Mouse (Mus musculus) embryonic facial prominence, embryonic 14.5 days (tissue): ENCODE data around the gene Epb41l3. TPM values are rescaled to one million over a fixed set of nuclear protein-coding genes. Genes with fewer than 3 reads are reported as not detected.
A peak's percentile ranks its signal among the peaks of the same experiment; 100 is the strongest.

Experiments
- ATAC-seq: fragments of 200-750 bp; cut with Nextera tagmentation; 2 replicates; pipeline ENCODE4 v1.8.0; 2017; ENCODE audit warnings: low read depth, moderate number of reproducible peaks, moderate TSS enrichment
- DNase-seq: peaks from one replicate; pipeline ENCODE4 v3.0.0-alpha.2; 2015; ENCODE audit warnings: low spot score
- H3K27ac ChIP-seq: fragments of 300-500 bp; sonication (generic); replicated peaks from 2 replicates; pipeline ENCODE4 v1.5.1; 2014; ENCODE audit warnings: low read depth, mild to moderate bottlenecking, low read length, moderate library complexity
- H3K27me3 ChIP-seq: fragments of 300-500 bp; sonication (generic); replicated peaks from 2 replicates; pipeline ENCODE4 v1.6.1; 2014; ENCODE audit warnings: low read length; ENCODE audit not compliant: control insufficient read depth, insufficient read depth
- H3K36me3 ChIP-seq: fragments of 300-500 bp; sonication (generic); 2 replicates; pipeline ENCODE4 v1.6.1; 2014; ENCODE audit warnings: low read length, mixed read lengths; ENCODE audit not compliant: control insufficient read depth, insufficient read depth
- H3K4me1 ChIP-seq: fragments of 300-500 bp; sonication (generic); 2 replicates; pipeline ENCODE4 v1.6.1; 2014; ENCODE audit warnings: antibody characterized with exemption, low read length; ENCODE audit not compliant: control insufficient read depth, insufficient read depth
- H3K4me2 ChIP-seq: fragments of 300-500 bp; sonication (generic); 2 replicates; pipeline ENCODE4 v1.6.1; 2014; ENCODE audit warnings: low read depth, mild to moderate bottlenecking, low read length, moderate library complexity, mixed read lengths
- H3K4me3 ChIP-seq: fragments of 300-500 bp; sonication (generic); 2 replicates; pipeline ENCODE4 v1.5.1; 2014; ENCODE audit warnings: low read depth, mild to moderate bottlenecking, low read length
- H3K9ac ChIP-seq: fragments of 300-500 bp; sonication (generic); 2 replicates; pipeline ENCODE4 v1.6.1; 2014; ENCODE audit warnings: low read depth, mild to moderate bottlenecking, low read length, moderate library complexity, mixed read lengths
- H3K9me3 ChIP-seq: fragments of 300-500 bp; sonication (generic); 2 replicates; pipeline ENCODE4 v1.6.1; 2016; ENCODE audit warnings: low read length; ENCODE audit not compliant: control insufficient read depth
- WGBS: fragments of 180-500 bp; shearing (Covaris S2); extraction: QIAGEN DNeasy Blood & Tissue Kit; methylation state at CpG from one replicate; pipeline ENCODE4 v1.1.7; 2014; 5-methylcytosine and 5-hydroxymethylcytosine counted together
- polyA plus RNA-seq: library from polyadenylated mRNA; unstranded; fragments of >200 nt; fragmentation: Nextera tagmentation; extraction: Ambion mirVana; gene quantifications from 2 replicates; pipeline ENCODE4 v1.2.1, GENCODE M21; 2014

The Epb41l3 gene
- polyA plus RNA-seq, 1 experiment from 2014 or later, result 127 TPM

GRCm38 (mm10) chr17:69097955-69098354, 22.5 kb downstream of the Epb41l3 start:
- Histone ChIP-seq H3K27me3 (no peaks in the 10 kb centered on the region), H3K4me3 (no peak overlapping the region), H3K9me3 (no peaks in the 10 kb centered on the region), H3K9ac (no peak overlapping the region), H3K36me3 (no peaks in the 10 kb centered on the region), H3K4me1 (no peaks in the 10 kb centered on the region), H3K4me2 (no peak overlapping the region), H3K27ac (no peak overlapping the region)
- WGBS, result 51% methylated on average over 7 of the region's 7 CpGs
- ATAC-seq (no peak), DNase-seq (peak; percentile 9)

GRCm38 (mm10) chr17:69103326-69103725, 27.8 kb downstream of the Epb41l3 start:
- Histone ChIP-seq H3K4me1 (no peaks in the 10 kb centered on the region), H3K36me3 (no peaks in the 10 kb centered on the region), H3K9ac (no peak overlapping the region), H3K27me3 (no peaks in the 10 kb centered on the region), H3K4me3 (no peak overlapping the region), H3K4me2 (no peak overlapping the region), H3K9me3 (no peaks in the 10 kb centered on the region), H3K27ac (no peak overlapping the region)
- 86% methylated on average over 8 of the region's 8 CpGs for WGBS
- ATAC-seq (no peak), DNase-seq (no peak)

- H3K9me3 ChIP-seq, result no peaks in the 10 kb centered on the region
- WGBS, result 55% methylated on average over 14 of the region's 14 CpGs
- no peaks in the 10 kb centered on the region for H3K27me3 ChIP-seq
- H3K27ac ChIP-seq, result no peak overlapping the region
- no peak overlapping the region for H3K9ac ChIP-seq
- no peak overlapping the region for H3K4me3 ChIP-seq
- H3K36me3 ChIP-seq, result no peaks in the 10 kb centered on the region
- ATAC-seq (no peak), DNase-seq (no peak)
- H3K4me2 ChIP-seq, result no peak overlapping the region
- no peaks in the 10 kb centered on the region for H3K4me1 ChIP-seq
Measured at GRCm38 (mm10) chr17:69105035-69105798, 29.7 kb downstream of the Epb41l3 start.

GRCm38 (mm10) chr17:69105799-69106401, 30.4 kb downstream of the Epb41l3 start:
- H3K4me2 ChIP-seq, result 0 out of 2 replicates have a peak overlapping the region, but pooled peaks have one; percentile 5
- H3K4me1 ChIP-seq, result no peaks in the 10 kb centered on the region
- ATAC-seq, result 0 out of 2 replicates have a peak, but pooled peaks have one; percentile 37
- peak; percentile 69 for DNase-seq
- H3K9me3 ChIP-seq, result no peaks in the 10 kb centered on the region
- no peak overlapping the region for H3K9ac ChIP-seq
- H3K4me3 ChIP-seq, result no peak overlapping the region
- no peaks in the 10 kb centered on the region for H3K27me3 ChIP-seq
- H3K27ac ChIP-seq, result no peak overlapping the region
- 29% methylated on average over 5 of the region's 5 CpGs for WGBS
- no peaks in the 10 kb centered on the region for H3K36me3 ChIP-seq

GRCm38 (mm10) chr17:69109216-69109615, 33.7 kb downstream of the Epb41l3 start:
- no peak overlapping the region for H3K4me3 ChIP-seq
- DNase-seq (no peak), ATAC-seq (no peak)
- no peak overlapping the region for H3K27ac ChIP-seq
- H3K4me1 ChIP-seq, result no peaks in the 10 kb centered on the region
- H3K36me3 ChIP-seq, result no peaks in the 10 kb centered on the region
- H3K9me3 ChIP-seq, result no peaks in the 10 kb centered on the region
- H3K4me2 ChIP-seq, result no peak overlapping the region
- H3K27me3 ChIP-seq, result no peaks in the 10 kb centered on the region
- WGBS, result 63% methylated on average over 6 of the region's 6 CpGs
- no peak overlapping the region for H3K9ac ChIP-seq

- H3K27me3 ChIP-seq, result no peaks in the 10 kb centered on the region
- H3K4me2 ChIP-seq, result no peak overlapping the region
- H3K9ac ChIP-seq, result no peak overlapping the region
- WGBS, result 73% methylated on average over 2 of the region's 2 CpGs
- no peak for DNase-seq
- no peaks in the 10 kb centered on the region for H3K4me1 ChIP-seq
- no peaks in the 10 kb centered on the region for H3K36me3 ChIP-seq
- no peaks in the 10 kb centered on the region for H3K9me3 ChIP-seq
- no peak overlapping the region for H3K4me3 ChIP-seq
- ATAC-seq, result no peak
- no peak overlapping the region for H3K27ac ChIP-seq
Measured at GRCm38 (mm10) chr17:69112232-69112631, 36.7 kb downstream of the Epb41l3 start.

GRCm38 (mm10) chr17:69119183-69119582, 43.7 kb downstream of the Epb41l3 start:
- Histone ChIP-seq H3K4me3 (no peak overlapping the region), H3K27ac (no peak overlapping the region), H3K4me2 (no peak overlapping the region), H3K27me3 (no peaks in the 10 kb centered on the region; the same call in 1 of the 2 replicates), H3K4me1 (peaks cover 14% of the 10 kb centered on the region), H3K36me3 (no peaks in the 10 kb centered on the region), H3K9ac (no peak overlapping the region), H3K9me3 (no peaks in the 10 kb centered on the region)
- WGBS, result 80% methylated on average over 8 of the region's 8 CpGs
- no peak for ATAC-seq
- no peak for DNase-seq

GRCm38 (mm10) chr17:69120533-69121358, 45.3 kb downstream of the Epb41l3 start:
- ATAC-seq (peak; percentile 73), DNase-seq (peak; percentile 89)
- H3K4me1 ChIP-seq, result peaks cover 14% of the 10 kb centered on the region
- 3% methylated on average over 19 of the region's 19 CpGs for WGBS
- no peaks in the 10 kb centered on the region for H3K36me3 ChIP-seq
- 0 out of 2 replicates have a peak overlapping the region, but pooled peaks have one; percentile 15 for H3K9ac ChIP-seq
- H3K4me2 ChIP-seq, result peak overlapping the region; percentile 54
- H3K27me3 ChIP-seq, result no peaks in the 10 kb centered on the region; the same call in 1 of the 2 replicates
- peak overlapping the region; percentile 21 for H3K4me3 ChIP-seq
- no peaks in the 10 kb centered on the region for H3K9me3 ChIP-seq
- H3K27ac ChIP-seq, result no peak overlapping the region
